Mouse (Mus musculus) layer of hippocampus, postnatal 25 days (tissue): Measurements from ENCODE around the gene Rxrg. TPM values are rescaled to one million over a fixed set of nuclear protein-coding genes. Genes with fewer than 3 reads are reported as not detected.

Source experiments
- DNase-seq, 2 experiments: peaks; one replicate each; pipeline ENCODE4 v3.0.0; 2022; ENCODE audit warnings: mixed read lengths in 2 of 2, low spot score in 1 of 2; ENCODE audit errors: extremely low spot score in 1 of 2
- total RNA-seq, 2 experiments: library from RNA; stranded (reverse); gene quantifications; 2 replicates each; pipeline ENCODE4 v1.2.3; 2021

Rxrg gene
- total RNA-seq, 2 experiments from 2014 or later: 5.9 to 8.1 TPM

DNA sequence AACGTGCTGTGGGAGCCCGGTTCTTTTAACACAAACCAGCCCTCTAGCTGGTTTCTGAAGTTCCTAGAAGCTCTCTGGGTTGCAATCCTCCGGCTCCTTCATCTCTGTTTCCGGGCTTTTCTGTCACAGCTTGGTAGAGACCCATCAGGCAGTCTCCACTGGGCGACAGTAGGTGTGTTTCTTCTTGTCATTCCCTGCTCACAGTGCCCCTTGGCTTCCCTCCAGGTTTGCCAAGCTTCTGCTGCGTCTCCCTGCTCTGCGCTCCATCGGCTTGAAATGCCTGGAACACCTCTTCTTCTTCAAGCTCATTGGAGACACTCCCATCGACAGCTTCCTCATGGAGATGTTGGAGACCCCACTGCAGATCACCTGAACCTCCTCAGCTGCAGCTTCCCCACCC lies 40.7 kb downstream of the Rxrg start:
- DNase-seq: no peak

DNA sequence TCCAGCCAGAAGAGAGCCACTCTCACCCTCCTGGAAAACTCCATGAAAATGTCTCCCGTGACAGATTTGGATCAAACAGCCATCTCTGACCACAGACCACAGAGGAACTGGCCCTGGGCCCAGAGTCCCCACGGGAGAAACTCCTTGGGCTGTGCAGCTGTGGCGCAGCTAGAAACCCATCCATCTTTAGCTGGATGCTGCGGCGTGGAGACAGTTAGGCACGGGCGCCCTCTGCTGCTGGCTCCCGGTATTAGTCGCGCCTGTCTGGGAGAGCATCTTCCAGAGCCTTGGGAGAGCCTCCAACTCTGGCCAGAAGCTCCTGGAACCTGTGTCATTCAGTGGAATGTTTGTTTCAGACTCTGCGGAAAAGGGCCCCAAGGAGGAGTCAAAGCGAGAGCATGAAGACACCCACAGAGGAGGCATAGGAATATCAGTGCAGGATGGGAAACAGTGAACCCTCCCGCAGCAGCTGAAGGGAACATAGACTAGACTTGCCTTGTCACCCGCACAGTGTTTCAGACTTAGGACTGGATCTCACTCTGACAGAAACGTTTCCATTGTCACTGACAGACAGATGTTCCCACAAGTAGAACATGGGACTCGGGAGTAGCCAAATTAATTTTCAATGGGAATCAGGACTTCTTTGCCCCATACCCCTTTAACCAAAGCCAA lies 46.8 kb downstream of the Rxrg start:
- peak; percentile 92 to 99 for DNase-seq

- DNase-seq: no peak
Measured at GRCm38 (mm10) chr1:167648670-167649069, 50.5 kb downstream of the Rxrg start.

GRCm38 (mm10) chr1:167649122-167649633 lies 51.0 kb downstream of the Rxrg start:
- no peak for DNase-seq

DNA sequence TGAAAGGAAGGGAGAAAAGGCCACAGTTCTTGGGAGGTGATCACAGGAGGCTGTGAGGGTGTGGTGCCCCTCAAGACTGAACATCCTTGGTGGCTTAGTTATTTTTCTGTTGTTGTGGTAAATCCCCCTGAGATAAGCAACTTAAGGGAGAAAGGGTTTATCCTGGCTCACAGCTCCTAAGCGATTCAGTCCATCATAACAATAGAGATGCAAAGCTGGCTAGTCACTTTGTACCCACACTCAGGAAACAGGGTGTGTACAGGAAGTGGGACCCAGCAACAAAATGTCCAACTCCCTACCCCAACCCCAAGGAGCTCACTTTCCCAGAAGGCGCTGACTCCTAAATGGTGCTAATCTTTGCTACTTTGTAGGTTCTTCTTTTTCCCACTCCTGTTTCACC lies 54.2 kb downstream of the Rxrg start:
- no peak for DNase-seq

DNA sequence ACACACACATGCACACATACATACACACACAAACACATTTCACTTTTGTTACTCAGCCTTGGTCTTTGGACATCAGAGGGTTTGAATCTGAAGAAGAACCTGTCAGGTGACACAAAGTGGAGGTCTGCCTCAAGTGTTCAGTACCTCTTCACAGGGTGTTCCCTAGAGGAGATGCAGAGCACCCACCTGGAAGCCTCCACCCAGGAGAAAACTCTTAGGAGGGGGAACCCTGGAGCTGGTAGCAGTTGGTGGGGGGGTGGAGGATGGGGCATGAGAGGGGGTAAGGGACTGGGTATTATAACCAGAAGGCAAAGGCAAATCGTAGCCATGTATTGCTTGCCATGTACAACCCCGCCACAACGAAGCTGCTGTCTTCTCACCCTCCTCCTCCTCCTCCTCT lies 60.9 kb downstream of the Rxrg start:
- DNase-seq: no peak

DNA sequence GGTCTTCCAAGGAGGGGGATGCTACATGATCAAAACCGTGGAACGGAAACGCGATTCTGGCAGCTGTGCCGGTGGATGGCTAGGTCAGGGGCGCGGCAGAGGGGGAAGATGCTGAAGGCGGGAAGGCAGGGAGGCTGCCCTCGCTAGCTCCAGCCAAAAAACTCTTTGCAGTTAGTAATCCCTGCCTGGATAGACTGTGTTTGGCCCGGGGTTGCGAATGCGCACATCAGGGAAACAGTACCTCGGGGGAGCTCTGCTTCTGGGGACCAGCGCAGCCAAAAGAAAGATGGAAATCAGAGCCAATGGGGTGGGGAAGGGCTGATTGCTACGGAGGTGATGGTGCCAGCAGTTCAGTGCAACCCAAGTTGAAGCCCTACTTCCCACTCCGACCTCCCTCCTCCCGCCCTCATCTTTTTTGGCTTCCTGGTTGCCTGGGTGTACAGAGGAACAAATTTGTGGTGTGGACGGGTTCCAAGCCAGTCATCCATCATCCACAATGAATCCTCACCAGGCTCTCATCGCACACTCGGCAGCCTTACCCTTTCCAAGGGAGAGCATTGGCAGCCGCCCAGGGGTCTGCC lies 62.4 kb downstream of the Rxrg start:
- peak in 1 of 2 experiments; percentile 36 for DNase-seq

GRCm38 (mm10) chr1:167661123-167661522 lies 62.9 kb downstream of the Rxrg start:
- DNase-seq: no peak

- DNase-seq: no peak
Measured at GRCm38 (mm10) chr1:167663136-167663535, 65.0 kb downstream of the Rxrg start.

GRCm38 (mm10) chr1:167669796-167670195 lies 71.6 kb downstream of the Rxrg start:
- DNase-seq: peak in 1 of 2 experiments; percentile 69

- no peak for DNase-seq
Measured at GRCm38 (mm10) chr1:167672433-167672987, 74.3 kb downstream of the Rxrg start.

- no peak for DNase-seq
Measured at GRCm38 (mm10) chr1:167679061-167679460, 80.9 kb downstream of the Rxrg start.

GRCm38 (mm10) chr1:167688001-167688346 lies 89.8 kb downstream of the Rxrg start:
- no peak for DNase-seq

DNA sequence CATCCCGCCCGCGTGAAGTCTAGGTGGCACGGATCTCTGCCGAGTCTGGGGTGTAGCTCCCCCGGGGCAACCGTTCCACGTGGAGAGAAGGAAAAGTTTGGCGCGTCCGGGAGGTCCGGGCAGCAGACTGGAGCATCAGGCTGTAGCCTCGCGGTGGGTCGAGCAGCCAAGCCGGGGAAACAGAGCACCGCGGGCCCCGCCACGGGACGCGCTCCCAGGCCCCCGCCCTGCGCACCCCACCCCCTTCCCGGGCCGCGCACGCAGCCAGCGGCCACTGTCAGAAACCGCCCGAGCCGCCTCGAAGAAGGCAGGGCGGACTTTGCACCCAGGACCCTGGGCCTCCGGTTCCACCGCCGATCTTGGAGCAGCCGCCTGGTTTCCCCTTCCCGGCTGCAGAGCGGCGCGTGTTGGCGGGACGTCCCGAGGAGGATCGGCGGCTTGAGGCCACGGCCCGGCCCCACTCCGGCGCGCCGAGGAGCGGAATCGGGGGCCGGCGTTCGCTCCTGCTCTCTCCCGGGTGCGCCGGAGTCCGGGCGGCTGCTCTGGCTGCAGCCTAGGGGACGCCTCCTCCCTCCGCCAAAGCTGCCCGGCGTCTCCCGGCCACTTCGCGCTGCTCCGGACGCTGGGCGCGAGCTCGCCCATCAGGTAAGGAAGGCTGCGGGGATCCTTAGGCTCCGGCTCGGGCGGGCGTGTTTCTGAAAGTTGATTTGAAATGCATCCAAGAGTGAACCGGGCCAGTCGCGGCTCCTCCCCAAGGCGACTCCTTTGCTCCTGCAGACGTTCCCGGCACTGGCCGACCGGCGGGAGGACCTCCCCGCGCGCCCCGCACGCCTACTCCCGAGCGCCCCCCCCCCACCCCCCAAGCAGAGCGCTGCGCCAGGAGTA lies 90.4 kb downstream of the Rxrg start:
- no peak for DNase-seq

GRCm38 (mm10) chr1:167689232-167689261 lies 90.9 kb downstream of the Rxrg start, which contains the start of gene Lmx1a:
Gene Lmx1a, plus strand, starts transcription at chr1:167689237.
- DNase-seq: no peak

Other genes with a start within 250 kb of the Rxrg start
- gene Aldh9a1, start 248.4 kb upstream of the Rxrg start, total RNA-seq: 10 to 100 TPM; 21.4 to 21.5 TPM
- 10 to 100 TPM; 80.9 to 86.6 TPM for gene Mgst3, start 204.5 kb upstream of the Rxrg start, total RNA-seq
- gene Lrrc52, start 131.6 kb upstream of the Rxrg start, total RNA-seq: not detected
- under 1 TPM; 0.07 to 0.09 TPM for gene Lmx1a, start 90.9 kb downstream of the Rxrg start, total RNA-seq